ENCODE assay signal across 18 mouse cellular contexts in the genomic region with DNA sequence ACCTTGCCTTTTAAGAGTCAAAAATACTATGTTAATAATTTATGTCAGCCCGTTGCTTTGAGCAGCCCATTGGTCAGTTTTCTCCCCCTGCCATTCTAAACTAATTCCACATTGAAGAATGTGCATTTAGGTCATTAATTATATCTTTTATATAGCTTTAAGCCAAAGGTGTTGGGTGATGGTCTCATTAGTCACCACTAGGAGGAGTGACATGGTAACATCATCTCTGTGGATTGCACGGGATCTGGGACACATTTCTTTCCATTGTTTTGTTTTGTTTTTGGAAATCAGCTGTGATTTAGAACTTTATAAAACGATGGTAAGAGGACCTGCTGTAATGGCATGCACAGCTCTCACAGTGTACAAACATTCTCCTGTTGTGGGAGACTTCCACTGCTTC.
A peak's percentile ranks its signal among the peaks of the same experiment; 100 is the strongest.
DNase-seq lines count a peak whose midpoint lies in the region; ATAC-seq and TF ChIP-seq lines count a peak whose summit lies in the region.
"Had no signal": no experiment of that assay in that cellular context is flagged by ENCODE, and none has a peak within 500 bp of the region (broad histone marks: within the 10 kb centered on the region; RNA-seq: fewer than 3 reads in every experiment).

No protein-coding gene starts in this region.

- no peaks in the 10 kb centered on the region for H3K79me2 ChIP-seq in liver, adult 2 months (ENCODE audit: control insufficient read depth, insufficient read depth, low read length)
- H3K79me2 ChIP-seq in CH12.LX (replicated peaks; ENCODE audit: control insufficient read depth, extremely low read depth, insufficient read depth, poor library complexity, severe bottlenecking): no peaks in the 10 kb centered on the region

- DNase-seq in liver, adult 2 months (ENCODE audit: extremely low read depth, low read depth, low spot score): peak; percentile 17
- peak; percentile 26 for DNase-seq in 416B (ENCODE audit: low read depth)
- DNase-seq in CH12.LX (ENCODE audit: extremely low read depth): no peak
- DNase-seq in adipocyte (ENCODE audit: low spot score): peak; percentile 4
- DNase-seq in heart, postnatal 14 days: no peak
- no peak for DNase-seq in cerebellum, adult 18-20 months
- DNase-seq in cerebellum, postnatal 14 days: no peak
- DNase-seq: heart, adult 11 months; kidney, adult 18-20 months; kidney, postnatal 4 days; layer of hippocampus, postnatal 36 days; right cerebral cortex, postnatal 14 days had no signal

- no peak for TF ChIP-seq EP300 in CH12.LX (IDR thresholded peaks at IDR 0.05; ENCODE audit: low read length)

- peaks cover 13% of the 10 kb centered on the region for H3K36me3 ChIP-seq in liver, adult 2 months (ENCODE audit: control insufficient read depth, insufficient read depth, low read length)
- peaks cover 21% of the 10 kb centered on the region for H3K36me3 ChIP-seq in liver, embryonic 12.5 days
- peaks cover 0 to under 1% of the 10 kb centered on the region in 2 experiments for H3K36me3 ChIP-seq in CH12.LX (replicated peaks in 1 of 2; ENCODE audit: control insufficient read depth in 1 of 2, insufficient read depth in 1 of 2, low read length in 1 of 2)

- dilution Hi-C loops in CH12.LX (cut with MboI; ENCODE audit: extremely low pct_ligation_motif_present, extremely low pct_unique_long_range_greater_than_20kb, low sequenced_read_pairs): no loop called here

- no peaks in the 10 kb centered on the region for H3K4me1 ChIP-seq in liver, adult 2 months (ENCODE audit: control insufficient read depth, insufficient read depth, low read length)
- no peaks in the 10 kb centered on the region for H3K4me1 ChIP-seq in liver, embryonic 12.5 days
- no peaks in the 10 kb centered on the region for H3K4me1 ChIP-seq in CH12.LX (ENCODE audit: control insufficient read depth in 1 of 2, insufficient read depth in 2 of 2)
- H3K4me1 ChIP-seq: embryonic facial prominence, embryonic 12.5 days; heart, embryonic 15.5 days; hindbrain, embryonic 13.5 days; neural tube, embryonic 12.5 days had no signal

- H3K9me3 ChIP-seq in liver, embryonic 12.5 days (replicated peaks): no peaks in the 10 kb centered on the region
- H3K9me3 ChIP-seq in CH12.LX (replicated peaks; ENCODE audit: low read length): no peaks in the 10 kb centered on the region
- H3K9me3 ChIP-seq: embryonic facial prominence, embryonic 12.5 days; heart, embryonic 15.5 days; hindbrain, embryonic 13.5 days; neural tube, embryonic 12.5 days had no signal

- H3K9ac ChIP-seq in liver, adult 2 months (ENCODE audit: low read depth, low read length): no peak overlapping the region
- H3K9ac ChIP-seq in liver, embryonic 12.5 days: no peak overlapping the region
- no peak overlapping the region for H3K9ac ChIP-seq in CH12.LX (ENCODE audit: insufficient read depth, low read depth)
- H3K9ac ChIP-seq: embryonic facial prominence, embryonic 12.5 days; heart, embryonic 15.5 days; hindbrain, embryonic 13.5 days; neural tube, embryonic 12.5 days had no signal

- no peak overlapping the region for H3K27ac ChIP-seq in liver, adult 2 months (replicated peaks; ENCODE audit: insufficient read depth, low read depth, low read length)
- H3K27ac ChIP-seq in liver, embryonic 12.5 days: no peak overlapping the region
- no peak overlapping the region for H3K27ac ChIP-seq in CH12.LX (ENCODE audit: insufficient read depth, low read depth)
- H3K27ac ChIP-seq: embryonic facial prominence, embryonic 12.5 days; heart, embryonic 15.5 days; hindbrain, embryonic 13.5 days; neural tube, embryonic 12.5 days had no signal

- TF ChIP-seq POLR2A in liver, adult 2 months (IDR thresholded peaks at IDR 0.05; ENCODE audit: extremely low read depth, insufficient read depth, low read length): no peak
- TF ChIP-seq POLR2A in CH12.LX (IDR thresholded peaks at IDR 0.05; ENCODE audit: low read depth, low read length): no peak

- intact Hi-C loops in heart, postnatal 14 days (cut with DNase I): no loop called here

- TF ChIP-seq RAD21 in CH12.LX (IDR thresholded peaks at IDR 0.05; ENCODE audit: low read depth, low read length): peak; percentile 43

- TF ChIP-seq CTCF in liver, adult 2 months (IDR thresholded peaks at IDR 0.05; ENCODE audit: low read depth, low read length): no peak
- TF ChIP-seq CTCF in CH12.LX (conservative IDR thresholded peaks at IDR 0.05 in 1 of 2, IDR thresholded peaks at IDR 0.05 in 1 of 2; ENCODE audit: low read depth in 2 of 2, low read length in 2 of 2): peak; percentile 19 to 62; a peak in 3 of 4 replicates

- no peaks in the 10 kb centered on the region for H3K27me3 ChIP-seq in liver, adult 2 months (ENCODE audit: control insufficient read depth, insufficient read depth, low read length)
- H3K27me3 ChIP-seq in liver, embryonic 12.5 days (replicated peaks): no peaks in the 10 kb centered on the region
- no peaks in the 10 kb centered on the region for H3K27me3 ChIP-seq in CH12.LX (replicated peaks)
- H3K27me3 ChIP-seq: embryonic facial prominence, embryonic 12.5 days; heart, embryonic 15.5 days; hindbrain, embryonic 13.5 days; neural tube, embryonic 12.5 days had no signal

- H3K4me2 ChIP-seq in liver, embryonic 12.5 days: no peak overlapping the region
- H3K4me2 ChIP-seq in CH12.LX (ENCODE audit: insufficient read depth, low read depth, poor library complexity, severe bottlenecking): no peak overlapping the region
- H3K4me2 ChIP-seq: embryonic facial prominence, embryonic 12.5 days; heart, embryonic 15.5 days; hindbrain, embryonic 13.5 days; neural tube, embryonic 12.5 days had no signal

- no peak overlapping the region for H3K4me3 ChIP-seq in liver, adult 2 months (ENCODE audit: insufficient read depth, low read depth, low read length)
- H3K4me3 ChIP-seq in liver, embryonic 12.5 days: no peak overlapping the region
- no peak overlapping the region for H3K4me3 ChIP-seq in CH12.LX (replicated peaks in 1 of 3; ENCODE audit: low read depth in 2 of 3, low read length in 2 of 3, poor library complexity in 1 of 3)
- H3K4me3 ChIP-seq: embryonic facial prominence, embryonic 12.5 days; heart, embryonic 15.5 days; hindbrain, embryonic 13.5 days; neural tube, embryonic 12.5 days had no signal

- in situ Hi-C loops in CH12.LX (cut with MboI; ENCODE audit: low pct_ligation_motif_present, low pct_unique_long_range_greater_than_20kb, low sequenced_read_pairs): no loop called here

- ATAC-seq in liver, embryonic 12.5 days: no peak
- ATAC-seq: midbrain, embryonic 16.5 days had no signal

- WGBS in liver, adult 2 months: 69% methylated on average over 3 of the region's 3 CpGs
- 61% methylated on average over 3 of the region's 3 CpGs for WGBS in liver, embryonic 12.5 days (ENCODE audit: insufficient replicate concordance)

TF ChIP-seq in CH12.LX, 34 proteins besides CTCF, POLR2A, EP300 and RAD21:
- TF ChIP-seq NELFE (IDR thresholded peaks at IDR 0.05; ENCODE audit: low read depth, low read length) (no peak), UBTF (IDR thresholded peaks at IDR 0.05; ENCODE audit: low read depth, low read length) (no peak), BHLHE40 (IDR thresholded peaks at IDR 0.05; ENCODE audit: low read depth, low read length) (peak; percentile 55), SMC3 (IDR thresholded peaks at IDR 0.05; ENCODE audit: low read depth, low read length) (peak; percentile 62)

Comparison
In these comparisons a context has a peak if more than half of its experiments do, and no peak if none do; other contexts are left out.
1. DNase-seq: peak in liver, adult 2 months (single experiment), 416B (single experiment) and adipocyte (single experiment); none in CH12.LX (single experiment), heart, postnatal 14 days (0 of 2), cerebellum, adult 18-20 months (0 of 2) and cerebellum, postnatal 14 days (0 of 2).